Mouse (Mus musculus) heart, embryonic 15.5 days (tissue): ENCODE results near the gene Mrpl2. TPM values are rescaled to one million over a fixed set of nuclear protein-coding genes. Genes with fewer than 3 reads are reported as not detected.

Experiments
- ATAC-seq: fragments of 200-750 bp; cut with Nextera tagmentation; replicated peaks from 2 replicates; pipeline ENCODE4 v1.8.0; 2017; ENCODE audit warnings: low read depth, moderate TSS enrichment; ENCODE audit not compliant: insufficient number of reproducible peaks, insufficient read depth, low FRiP score
- H3K27ac ChIP-seq: fragments of 300-500 bp; sonication (generic); 2 replicates; pipeline ENCODE4 v1.5.1; 2015; ENCODE audit warnings: mild to moderate bottlenecking, inconsistent platforms
- H3K27me3 ChIP-seq: fragments of 300-500 bp; sonication (generic); 2 replicates; pipeline ENCODE4 v1.6.1; 2015; ENCODE audit warnings: inconsistent platforms
- H3K36me3 ChIP-seq: fragments of 300-500 bp; sonication (generic); 2 replicates; pipeline ENCODE4 v1.6.1; 2015; ENCODE audit warnings: mild to moderate bottlenecking, inconsistent platforms
- H3K4me1 ChIP-seq: fragments of 300-500 bp; sonication (generic); replicated peaks from 2 replicates; pipeline ENCODE4 v1.6.1; 2015; ENCODE audit warnings: inconsistent platforms
- H3K4me2 ChIP-seq: fragments of 300-500 bp; sonication (generic); 2 replicates; pipeline ENCODE4 v1.6.1; 2015; ENCODE audit warnings: inconsistent platforms, mild to moderate bottlenecking, moderate library complexity
- H3K4me3 ChIP-seq: fragments of 300-500 bp; sonication (generic); 2 replicates; pipeline ENCODE4 v1.5.1; 2015; ENCODE audit warnings: mild to moderate bottlenecking, inconsistent platforms
- H3K9ac ChIP-seq: fragments of 300-500 bp; sonication (generic); 2 replicates; pipeline ENCODE4 v1.6.1; 2015; ENCODE audit warnings: mild to moderate bottlenecking, inconsistent platforms
- H3K9me3 ChIP-seq: fragments of 300-500 bp; sonication (generic); replicated peaks from 2 replicates; pipeline ENCODE4 v1.6.1; 2016; ENCODE audit warnings: inconsistent platforms
- WGBS: fragments of 180-500 bp; shearing (Covaris S2); methylation state at CpG from one replicate; pipeline ENCODE4 v1.1.7; 2015; ENCODE audit warnings: mixed read lengths; 5-methylcytosine and 5-hydroxymethylcytosine counted together
- polyA plus RNA-seq: library from polyadenylated mRNA; unstranded; fragments of >200 nt; fragmentation: Nextera tagmentation; extraction: Ambion mirVana; gene quantifications from 2 replicates; pipeline ENCODE4 v1.2.1, GENCODE M21; 2015

Gene Mrpl2
- polyA plus RNA-seq, 1 experiment from 2014 or later = 94.3 TPM

DNA sequence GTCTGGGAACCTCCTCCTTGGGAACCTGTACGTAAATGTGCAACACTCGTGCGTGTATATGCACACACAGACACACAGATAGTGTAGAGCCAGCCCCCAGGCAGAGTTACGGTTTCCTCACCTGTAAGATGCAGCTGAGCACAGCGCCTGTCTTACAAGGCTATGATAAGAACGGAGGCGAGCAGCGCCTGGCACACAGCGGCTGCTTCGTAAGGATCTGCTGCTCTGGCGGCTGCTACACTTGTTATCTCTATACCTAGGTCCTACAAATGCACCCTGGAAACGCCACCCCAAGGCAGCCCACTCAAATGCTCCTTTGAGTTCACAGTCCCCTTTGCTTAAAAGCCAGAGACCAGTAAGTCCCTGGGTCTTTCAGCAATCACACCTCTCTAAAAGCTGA lies 44.6 kb downstream of the Mrpl2 start:
- H3K9ac ChIP-seq = no peak overlapping the region
- H3K27ac ChIP-seq = no peak overlapping the region
- no peak overlapping the region for H3K4me2 ChIP-seq
- no peaks in the 10 kb centered on the region for H3K4me1 ChIP-seq
- H3K9me3 ChIP-seq = no peaks in the 10 kb centered on the region
- H3K4me3 ChIP-seq = no peak overlapping the region
- ATAC-seq = no peak
- peaks cover 23% of the 10 kb centered on the region for H3K36me3 ChIP-seq
- WGBS = 66% methylated on average over 12 of the region's 12 CpGs
- no peaks in the 10 kb centered on the region for H3K27me3 ChIP-seq

- H3K9ac ChIP-seq = no peak overlapping the region
- no peaks in the 10 kb centered on the region for H3K4me1 ChIP-seq
- no peak overlapping the region for H3K4me3 ChIP-seq
- no peak for ATAC-seq
- no peak overlapping the region for H3K4me2 ChIP-seq
- no peak overlapping the region for H3K27ac ChIP-seq
- 87% methylated on average over 2 of the region's 2 CpGs for WGBS
- H3K27me3 ChIP-seq = no peaks in the 10 kb centered on the region
- H3K9me3 ChIP-seq = no peaks in the 10 kb centered on the region
- H3K36me3 ChIP-seq = peaks cover 16% of the 10 kb centered on the region
Observed at GRCm38 (mm10) chr17:46691390-46691789, 45.4 kb downstream of the Mrpl2 start.

GRCm38 (mm10) chr17:46694517-46695063 lies 48.6 kb downstream of the Mrpl2 start:
- Histone ChIP-seq H3K4me1 (no peaks in the 10 kb centered on the region), H3K27me3 (no peaks in the 10 kb centered on the region), H3K27ac (no peak overlapping the region), H3K4me2 (no peak overlapping the region), H3K36me3 (peaks cover 13% of the 10 kb centered on the region), H3K9me3 (no peaks in the 10 kb centered on the region), H3K4me3 (no peak overlapping the region), H3K9ac (no peak overlapping the region)
- 78% methylated on average over 1 of the region's 1 CpGs for WGBS
- ATAC-seq = no peak

DNA sequence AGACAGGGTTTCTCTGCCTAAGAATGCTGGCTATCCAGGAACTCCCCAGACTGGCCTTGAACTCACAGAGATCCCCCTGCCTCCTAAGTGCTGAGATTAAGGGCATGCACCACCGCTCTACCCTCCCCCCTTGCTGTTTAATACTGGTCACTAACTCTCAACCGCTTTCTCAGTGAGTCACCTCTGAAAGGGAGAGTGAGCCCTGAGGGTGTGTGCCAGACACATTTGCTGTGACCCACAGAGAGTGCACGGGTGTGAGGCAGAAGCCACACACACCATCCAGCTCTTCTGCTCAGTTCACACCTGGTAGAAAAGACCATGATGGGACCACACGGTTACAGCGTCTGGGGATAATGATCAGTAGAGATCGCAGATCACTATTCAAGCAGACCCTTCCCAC lies 52.5 kb downstream of the Mrpl2 start:
- WGBS = 82% methylated on average over 6 of the region's 6 CpGs
- H3K27me3 ChIP-seq = no peaks in the 10 kb centered on the region
- H3K4me2 ChIP-seq = no peak overlapping the region
- H3K27ac ChIP-seq = no peak overlapping the region
- peaks cover 7% of the 10 kb centered on the region; the same call in 1 of the 2 replicates for H3K36me3 ChIP-seq
- no peak for ATAC-seq
- H3K9ac ChIP-seq = no peak overlapping the region
- no peaks in the 10 kb centered on the region for H3K9me3 ChIP-seq
- peaks cover 18% of the 10 kb centered on the region for H3K4me1 ChIP-seq
- H3K4me3 ChIP-seq = no peak overlapping the region

DNA sequence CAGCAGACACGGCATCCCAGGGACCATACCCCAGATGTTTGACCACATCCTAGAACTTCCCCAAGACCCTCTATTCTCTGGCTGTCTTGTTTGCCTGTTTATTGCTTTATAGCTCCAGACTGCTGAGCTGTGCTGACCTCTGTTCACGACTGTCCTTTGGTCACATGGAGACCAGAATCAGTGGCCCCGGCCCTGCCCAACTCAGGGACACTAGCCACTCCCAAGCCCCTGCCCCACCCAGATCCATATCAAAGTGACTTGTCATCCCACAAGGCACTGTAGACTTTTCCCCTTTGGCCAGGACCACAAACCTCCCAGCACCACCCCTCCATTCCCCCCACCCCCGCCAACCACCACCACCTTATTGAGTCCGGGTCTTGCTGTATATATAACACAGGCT lies 53.2 kb downstream of the Mrpl2 start:
- no peak overlapping the region for H3K9ac ChIP-seq
- H3K36me3 ChIP-seq = peaks cover 7% of the 10 kb centered on the region; the same call in 1 of the 2 replicates
- H3K4me1 ChIP-seq = peaks cover 24% of the 10 kb centered on the region
- H3K4me3 ChIP-seq = no peak overlapping the region
- no peaks in the 10 kb centered on the region for H3K27me3 ChIP-seq
- no peak overlapping the region for H3K4me2 ChIP-seq
- no peak for ATAC-seq
- H3K27ac ChIP-seq = no peak overlapping the region
- WGBS = 86% methylated on average over 5 of the region's 5 CpGs
- H3K9me3 ChIP-seq = no peaks in the 10 kb centered on the region

Other genes starting within 250 kb of the Mrpl2 start
- gene Crip3, start 217.3 kb upstream of the Mrpl2 start, polyA plus RNA-seq = 3.5 and 28.8 TPM in 2 replicates
- 0.25 and 0.74 TPM in 2 replicates for gene Slc22a7, start 207.8 kb upstream of the Mrpl2 start, polyA plus RNA-seq
- gene Ttbk1, start 158.6 kb upstream of the Mrpl2 start, polyA plus RNA-seq = 0.05 and 0.29 TPM in 2 replicates
- 23.1 and 27.6 TPM in 2 replicates for gene Dnph1, start 149.5 kb upstream of the Mrpl2 start, polyA plus RNA-seq
- 4.6 and 5.5 TPM in 2 replicates for gene Cul9, start 99.8 kb upstream of the Mrpl2 start, polyA plus RNA-seq
- gene Srf, start 90.1 kb upstream of the Mrpl2 start, polyA plus RNA-seq = 8.7 and 14.6 TPM in 2 replicates
- 34.1 and 49.5 TPM in 2 replicates for gene Ptk7, start 16.7 kb upstream of the Mrpl2 start, polyA plus RNA-seq
- 20.2 and 24.2 TPM in 2 replicates for gene Klc4, start 207 bp upstream of the Mrpl2 start, polyA plus RNA-seq
- 32.8 and 44.9 TPM in 2 replicates for gene Cul7, start 4.1 kb downstream of the Mrpl2 start, polyA plus RNA-seq
- 33.2 and 39.7 TPM in 2 replicates for gene Rrp36, start 28.1 kb downstream of the Mrpl2 start, polyA plus RNA-seq
- gene Mea1, start 32.6 kb downstream of the Mrpl2 start, polyA plus RNA-seq = 105 and 113 TPM in 2 replicates
- gene Klhdc3, start 34.7 kb downstream of the Mrpl2 start, polyA plus RNA-seq = 153 and 163 TPM in 2 replicates
- gene Ppp2r5d, start 58.9 kb downstream of the Mrpl2 start, polyA plus RNA-seq = 44.6 and 66.2 TPM in 2 replicates
- gene Pex6, start 65.2 kb downstream of the Mrpl2 start, polyA plus RNA-seq = 10.5 and 19.0 TPM in 2 replicates
- 1.2 and 1.8 TPM in 2 replicates for gene Gnmt, start 82.9 kb downstream of the Mrpl2 start, polyA plus RNA-seq
- gene Cnpy3, start 106.0 kb downstream of the Mrpl2 start, polyA plus RNA-seq = 43.1 and 55.5 TPM in 2 replicates
- 2.9 and 25.2 TPM in 2 replicates for gene Ptcra, start 117.5 kb downstream of the Mrpl2 start, polyA plus RNA-seq
- gene 2310039H08Rik, start 126.4 kb downstream of the Mrpl2 start, polyA plus RNA-seq = 49.5 and 51.5 TPM in 2 replicates
- gene Rpl7l1, start 136.4 kb downstream of the Mrpl2 start, polyA plus RNA-seq = 86.3 and 93.7 TPM in 2 replicates
- 3.2 and 3.9 TPM in 2 replicates for gene Bicral, start 212.3 kb downstream of the Mrpl2 start, polyA plus RNA-seq
- 41.9 and 43.8 TPM in 2 replicates for gene Tbcc, start 244.5 kb downstream of the Mrpl2 start, polyA plus RNA-seq